Mouse (Mus musculus): ENCODE measurements around the gene Il1a. TPM values are rescaled to one million over a fixed set of nuclear protein-coding genes. Genes with fewer than 3 reads are reported as not detected.
A peak's percentile ranks its signal among the peaks of the same experiment; 100 is the strongest.

The Il1a gene
- polyA plus RNA-seq, 1 experiment from 2014 or later, result 0.20 TPM

- no peak for ATAC-seq (ENCODE audit: insufficient number of reproducible peaks, low FRiP score, low TSS enrichment, low read depth)
- H3K9me3 ChIP-seq, result no peaks in the 10 kb centered on the region
- H3K4me2 ChIP-seq, result no peak overlapping the region
- no peaks in the 10 kb centered on the region for H3K36me3 ChIP-seq
- no peak overlapping the region for H3K27ac ChIP-seq
- H3K4me1 ChIP-seq, result no peaks in the 10 kb centered on the region
- H3K4me3 ChIP-seq, result no peak overlapping the region
- no peaks in the 10 kb centered on the region for H3K27me3 ChIP-seq
- 78% methylated on average over 4 of the region's 4 CpGs for WGBS
- H3K9ac ChIP-seq, result no peak overlapping the region
These were observed 3.8 kb downstream of the Il1a start for GRCm38 (mm10) chr2:129306020-129306419.

- Histone ChIP-seq H3K27me3 (0 out of 2 replicates have a peak, but pooled peaks cover 5% of the 10 kb centered on the region), H3K27ac (peak overlapping the region; percentile 90), H3K9me3 (no peaks in the 10 kb centered on the region), H3K4me1 (peaks cover 19% of the 10 kb centered on the region), H3K4me3 (peak overlapping the region; percentile 91), H3K36me3 (no peaks in the 10 kb centered on the region), H3K9ac (peak overlapping the region; percentile 65), H3K4me2 (peak overlapping the region; percentile 86)
- peak; percentile 41; the same call in 1 of the 2 replicates for ATAC-seq (ENCODE audit: insufficient number of reproducible peaks, low FRiP score, low TSS enrichment, low read depth)
- 2% methylated on average over 10 of the region's 10 CpGs for WGBS
These were observed 12.2 kb downstream of the Il1a start for GRCm38 (mm10) chr2:129297589-129297982.

GRCm38 (mm10) chr2:129296671-129297588, 12.8 kb downstream of the Il1a start, which contains the start of gene Ckap2l:
TSS of gene Ckap2l (minus strand) at chr2:129297212.
- Histone ChIP-seq H3K27ac (peak within 1 kb of the TSS; percentile 90), H3K4me3 (peak within 1 kb of the TSS; percentile 91), H3K9ac (peak within 1 kb of the TSS; percentile 79), H3K27me3 (0 out of 2 replicates have a peak, but pooled peaks cover 5% of the 10 kb centered on the region), H3K36me3 (no peaks in the 10 kb centered on the region), H3K4me2 (peak within 1 kb of the TSS; percentile 86), H3K4me1 (peaks cover 19% of the 10 kb centered on the region), H3K9me3 (no peaks in the 10 kb centered on the region)
- peak; percentile 100 for ATAC-seq (ENCODE audit: insufficient number of reproducible peaks, low FRiP score, low TSS enrichment, low read depth)
- under 1% methylated on average over 50 of the region's 50 CpGs for WGBS

- H3K9ac ChIP-seq, result peak overlapping the region; percentile 79; the same call in 1 of the 2 replicates
- H3K9me3 ChIP-seq, result no peaks in the 10 kb centered on the region
- peaks cover 19% of the 10 kb centered on the region for H3K4me1 ChIP-seq
- ATAC-seq (ENCODE audit: insufficient number of reproducible peaks, low FRiP score, low TSS enrichment, low read depth), result no peak
- 0 out of 2 replicates have a peak, but pooled peaks cover 5% of the 10 kb centered on the region for H3K27me3 ChIP-seq
- peaks cover 3% of the 10 kb centered on the region; the same call in 1 of the 2 replicates for H3K36me3 ChIP-seq
- 66% methylated on average over 5 of the region's 5 CpGs for WGBS
- H3K4me2 ChIP-seq, result peak overlapping the region; percentile 86
- peak overlapping the region; percentile 91 for H3K4me3 ChIP-seq
- no peak overlapping the region for H3K27ac ChIP-seq
These were observed 13.7 kb downstream of the Il1a start for GRCm38 (mm10) chr2:129296086-129296485.

- no peaks in the 10 kb centered on the region for H3K27me3 ChIP-seq
- H3K36me3 ChIP-seq, result peaks cover 5% of the 10 kb centered on the region
- peaks cover 19% of the 10 kb centered on the region for H3K4me1 ChIP-seq
- WGBS, result 94% methylated on average over 5 of the region's 5 CpGs
- no peak overlapping the region for H3K4me3 ChIP-seq
- no peak overlapping the region for H3K9ac ChIP-seq
- H3K9me3 ChIP-seq, result no peaks in the 10 kb centered on the region
- no peak for ATAC-seq (ENCODE audit: insufficient number of reproducible peaks, low FRiP score, low TSS enrichment, low read depth)
- no peak overlapping the region for H3K27ac ChIP-seq
- H3K4me2 ChIP-seq, result no peak overlapping the region
These were observed 14.7 kb downstream of the Il1a start for GRCm38 (mm10) chr2:129295075-129295474.

- H3K9ac ChIP-seq, result no peak overlapping the region
- 96% methylated on average over 5 of the region's 5 CpGs for WGBS
- H3K27me3 ChIP-seq, result no peaks in the 10 kb centered on the region
- no peak overlapping the region for H3K4me2 ChIP-seq
- H3K9me3 ChIP-seq, result no peaks in the 10 kb centered on the region
- no peak for ATAC-seq (ENCODE audit: insufficient number of reproducible peaks, low FRiP score, low TSS enrichment, low read depth)
- H3K4me3 ChIP-seq, result no peak overlapping the region
- peaks cover 61% of the 10 kb centered on the region for H3K36me3 ChIP-seq
- H3K4me1 ChIP-seq, result no peaks in the 10 kb centered on the region
- no peak overlapping the region for H3K27ac ChIP-seq
These were observed 35.9 kb downstream of the Il1a start for GRCm38 (mm10) chr2:129273823-129274222.

- WGBS, result 85% methylated on average over 9 of the region's 9 CpGs
- Histone ChIP-seq H3K9me3 (no peaks in the 10 kb centered on the region), H3K36me3 (peaks cover 74% of the 10 kb centered on the region), H3K4me3 (no peak overlapping the region), H3K27ac (no peak overlapping the region), H3K4me1 (no peaks in the 10 kb centered on the region), H3K27me3 (no peaks in the 10 kb centered on the region), H3K4me2 (no peak overlapping the region), H3K9ac (no peak overlapping the region)
- ATAC-seq (ENCODE audit: insufficient number of reproducible peaks, low FRiP score, low TSS enrichment, low read depth), result no peak
These were observed 39.2 kb downstream of the Il1a start for GRCm38 (mm10) chr2:129270621-129271020.

- no peak for ATAC-seq (ENCODE audit: insufficient number of reproducible peaks, low FRiP score, low TSS enrichment, low read depth)
- Histone ChIP-seq H3K9ac (no peak overlapping the region), H3K36me3 (peaks cover 69% of the 10 kb centered on the region), H3K9me3 (no peaks in the 10 kb centered on the region), H3K27me3 (no peaks in the 10 kb centered on the region), H3K4me2 (no peak overlapping the region), H3K4me3 (no peak overlapping the region), H3K4me1 (no peaks in the 10 kb centered on the region), H3K27ac (no peak overlapping the region)
- WGBS, result 87% methylated on average over 5 of the region's 5 CpGs
These were observed 39.8 kb downstream of the Il1a start for GRCm38 (mm10) chr2:129269986-129270385.

- no peaks in the 10 kb centered on the region for H3K4me1 ChIP-seq
- H3K4me3 ChIP-seq, result no peak overlapping the region
- H3K4me2 ChIP-seq, result no peak overlapping the region
- H3K9me3 ChIP-seq, result no peaks in the 10 kb centered on the region
- H3K27ac ChIP-seq, result no peak overlapping the region
- 92% methylated on average over 12 of the region's 12 CpGs for whole genome bisulfite sequencing
- peaks cover 64% of the 10 kb centered on the region for H3K36me3 ChIP-seq
- H3K27me3 ChIP-seq, result no peaks in the 10 kb centered on the region
- ATAC-seq (ENCODE audit: insufficient number of reproducible peaks, low FRiP score, low TSS enrichment, low read depth), result no peak
- no peak overlapping the region for H3K9ac ChIP-seq
These were observed 40.6 kb downstream of the Il1a start for GRCm38 (mm10) chr2:129269161-129269643.

GRCm38 (mm10) chr2:129267738-129268137, 42.0 kb downstream of the Il1a start:
- H3K4me1 ChIP-seq, result no peaks in the 10 kb centered on the region
- peaks cover 54% of the 10 kb centered on the region for H3K36me3 ChIP-seq
- H3K4me3 ChIP-seq, result no peak overlapping the region
- H3K9ac ChIP-seq, result no peak overlapping the region
- H3K9me3 ChIP-seq, result no peaks in the 10 kb centered on the region
- H3K27ac ChIP-seq, result no peak overlapping the region
- ATAC-seq (ENCODE audit: insufficient number of reproducible peaks, low FRiP score, low TSS enrichment, low read depth), result no peak
- no peak overlapping the region for H3K4me2 ChIP-seq
- 93% methylated on average over 5 of the region's 5 CpGs for WGBS
- no peaks in the 10 kb centered on the region for H3K27me3 ChIP-seq

- no peak overlapping the region for H3K4me3 ChIP-seq
- no peak overlapping the region for H3K27ac ChIP-seq
- H3K9ac ChIP-seq, result no peak overlapping the region
- H3K9me3 ChIP-seq, result no peaks in the 10 kb centered on the region
- no peak for ATAC-seq (ENCODE audit: insufficient number of reproducible peaks, low FRiP score, low TSS enrichment, low read depth)
- peaks cover 40% of the 10 kb centered on the region for H3K36me3 ChIP-seq
- H3K4me2 ChIP-seq, result no peak overlapping the region
- 92% methylated on average over 7 of the region's 7 CpGs for WGBS
- H3K4me1 ChIP-seq, result no peaks in the 10 kb centered on the region
- no peaks in the 10 kb centered on the region for H3K27me3 ChIP-seq
These were observed 44.5 kb downstream of the Il1a start for GRCm38 (mm10) chr2:129265316-129265715.

GRCm38 (mm10) chr2:129263073-129263472, 46.7 kb downstream of the Il1a start:
- 60% methylated on average over 5 of the region's 5 CpGs for WGBS
- no peaks in the 10 kb centered on the region for H3K9me3 ChIP-seq
- no peak overlapping the region for H3K4me3 ChIP-seq
- 0 out of 2 replicates have a peak, but pooled peaks cover 4% of the 10 kb centered on the region for H3K4me1 ChIP-seq
- no peak overlapping the region for H3K4me2 ChIP-seq
- H3K27me3 ChIP-seq, result no peaks in the 10 kb centered on the region
- no peak overlapping the region for H3K9ac ChIP-seq
- ATAC-seq (ENCODE audit: insufficient number of reproducible peaks, low FRiP score, low TSS enrichment, low read depth), result no peak
- 0 out of 2 replicates have a peak overlapping the region, but pooled peaks have one; percentile 47 for H3K27ac ChIP-seq
- H3K36me3 ChIP-seq, result peaks cover 18% of the 10 kb centered on the region

Data from limb, embryonic 15.5 days (tissue).